Comparison of ENCODE assay signal across 18 mouse cellular contexts in genomic region chr8:10611636-10612035, GRCm38 (mm10).
"Had no signal": no experiment of that assay in that cellular context is flagged by ENCODE, and none has a peak within 500 bp of the region (broad histone marks: within the 10 kb centered on the region; RNA-seq: fewer than 3 reads in every experiment).

No protein-coding gene starts in this region.

- H3K27me3 ChIP-seq: liver, embryonic 13.5 days; neural tube, embryonic 13.5 days; stomach, embryonic 15.5 days had no signal

- H3K36me3 ChIP-seq: liver, embryonic 13.5 days; midbrain, embryonic 12.5 days; neural tube, embryonic 13.5 days; stomach, embryonic 15.5 days had no signal

- H3K4me1 ChIP-seq: liver, embryonic 13.5 days; midbrain, embryonic 12.5 days; stomach, embryonic 15.5 days had no signal

- H3K4me3 ChIP-seq: layer of hippocampus, adult 2 months; left cerebral cortex, adult 2 months; liver, embryonic 13.5 days; midbrain, embryonic 12.5 days; myocyte; neural tube, embryonic 13.5 days; stomach, embryonic 15.5 days had no signal

- ATAC-seq: midbrain, embryonic 16.5 days had no signal

- DNase-seq: kidney, postnatal 10 days; kidney, postnatal 4 days; layer of hippocampus, postnatal 36 days; liver, embryonic 13.5 days; lung, adult 2 months; lung, postnatal 14 days; lung, postnatal 4 days; retina, postnatal 1 day; right cerebral cortex, postnatal 25 days; spleen, adult 18-20 months; thymus, postnatal 36 days had no signal

- H3K9ac ChIP-seq: liver, embryonic 13.5 days; midbrain, embryonic 12.5 days; neural tube, embryonic 13.5 days; stomach, embryonic 15.5 days had no signal

- H3K9me3 ChIP-seq: liver, embryonic 13.5 days; midbrain, embryonic 12.5 days; neural tube, embryonic 13.5 days; stomach, embryonic 15.5 days had no signal

- H3K27ac ChIP-seq: layer of hippocampus, adult 2 months; left cerebral cortex, adult 2 months; liver, embryonic 13.5 days; midbrain, embryonic 12.5 days; neural tube, embryonic 13.5 days; stomach, embryonic 15.5 days had no signal
